22 mouse cellular contexts compared by ENCODE assay signal in genomic region chr15:99662371-99662770, GRCm38 (mm10). TPM values are rescaled to one million over a fixed set of nuclear protein-coding genes. Genes with fewer than 3 reads are reported as not detected.
DNase-seq lines count a peak whose midpoint lies in the region; ATAC-seq lines count a peak whose summit lies in the region.
"Had no signal": no experiment of that assay in that cellular context is flagged by ENCODE, and none has a peak within 500 bp of the region (broad histone marks: within the 10 kb centered on the region; RNA-seq: fewer than 3 reads in every experiment).

No protein-coding gene starts in this region.

- DNase-seq in heart, embryonic 10.5 days (ENCODE audit: low spot score) = peak; percentile 82
- DNase-seq in heart, postnatal 36 days = no peak
- no peak for DNase-seq in midbrain, embryonic 10.5 days (ENCODE audit: low spot score)
- DNase-seq in midbrain, embryonic 11.5 days (ENCODE audit: low spot score, missing footprints) = no peak
- DNase-seq in forelimb bud, embryonic 11.5 days (ENCODE audit: low read depth, low spot score) = peak; percentile 57
- DNase-seq in layer of hippocampus, adult 9-11 months = no peak
- DNase-seq: B cell, adult 2 months; cerebellum, postnatal 14 days; forebrain, postnatal 0 days; heart, adult 18-20 months; kidney, adult 8-10 months; lung, adult 2 months; lung, postnatal 4 days; right cerebral cortex, adult 18-20 months; thymus, adult 2 months had no signal

- no peak overlapping the region for H3K4me3 ChIP-seq in heart, embryonic 10.5 days
- no peak overlapping the region for H3K4me3 ChIP-seq in midbrain, embryonic 10.5 days
- H3K4me3 ChIP-seq in midbrain, embryonic 11.5 days (ENCODE audit: low read depth, low read length) = no peak overlapping the region
- H3K4me3 ChIP-seq in neural tube, embryonic 15.5 days (replicated peaks) = no peak overlapping the region
- H3K4me3 ChIP-seq: erythroblast, embryonic 14.5 days; limb, embryonic 13.5 days had no signal

- 14% methylated on average over 7 of the region's 7 CpGs for WGBS in heart, embryonic 10.5 days
- 53% methylated on average over 7 of the region's 7 CpGs for WGBS in midbrain, embryonic 10.5 days
- WGBS in midbrain, embryonic 11.5 days = 55% methylated on average over 7 of the region's 7 CpGs
- 51% methylated on average over 7 of the region's 7 CpGs for WGBS in neural tube, embryonic 15.5 days

- intact Hi-C loops in heart, postnatal 36 days (cut with DNase I) = no loop called here

- H3K4me1 ChIP-seq in heart, embryonic 10.5 days = peaks cover 46% of the 10 kb centered on the region
- peaks cover 42% of the 10 kb centered on the region for H3K4me1 ChIP-seq in midbrain, embryonic 10.5 days
- H3K4me1 ChIP-seq in midbrain, embryonic 11.5 days (ENCODE audit: control insufficient read depth, insufficient read depth, low read length) = peaks cover 16% of the 10 kb centered on the region
- peaks cover 35% of the 10 kb centered on the region for H3K4me1 ChIP-seq in neural tube, embryonic 15.5 days

- H3K36me3 ChIP-seq in heart, embryonic 10.5 days = no peaks in the 10 kb centered on the region
- H3K36me3 ChIP-seq in midbrain, embryonic 10.5 days = no peaks in the 10 kb centered on the region
- no peaks in the 10 kb centered on the region for H3K36me3 ChIP-seq in midbrain, embryonic 11.5 days (ENCODE audit: control insufficient read depth, insufficient read depth, low read length)
- H3K36me3 ChIP-seq in neural tube, embryonic 15.5 days = no peaks in the 10 kb centered on the region
- H3K36me3 ChIP-seq: limb, embryonic 13.5 days had no signal

- no peak overlapping the region for H3K9ac ChIP-seq in midbrain, embryonic 11.5 days (ENCODE audit: low read length)
- no peak overlapping the region for H3K9ac ChIP-seq in neural tube, embryonic 15.5 days (replicated peaks)
- H3K9ac ChIP-seq: forebrain, postnatal 0 days; limb, embryonic 13.5 days had no signal

- H3K27me3 ChIP-seq in heart, embryonic 10.5 days (ENCODE audit: insufficient read depth, poor library complexity, severe bottlenecking) = peaks cover 43% of the 10 kb centered on the region
- H3K27me3 ChIP-seq in midbrain, embryonic 10.5 days (ENCODE audit: low read depth, poor library complexity, severe bottlenecking) = peaks cover 51% of the 10 kb centered on the region
- H3K27me3 ChIP-seq in midbrain, embryonic 11.5 days (ENCODE audit: control insufficient read depth, insufficient read depth, low read length) = peaks cover 3% of the 10 kb centered on the region
- no peaks in the 10 kb centered on the region for H3K27me3 ChIP-seq in neural tube, embryonic 15.5 days (replicated peaks)

- ATAC-seq in midbrain, embryonic 11.5 days (ENCODE audit: low FRiP score) = no peak
- ATAC-seq in neural tube, embryonic 15.5 days (ENCODE audit: low FRiP score) = no peak
- ATAC-seq: forebrain, postnatal 0 days had no signal

- no peaks in the 10 kb centered on the region for H3K9me3 ChIP-seq in heart, embryonic 10.5 days
- no peaks in the 10 kb centered on the region for H3K9me3 ChIP-seq in midbrain, embryonic 10.5 days (replicated peaks)
- no peaks in the 10 kb centered on the region for H3K9me3 ChIP-seq in midbrain, embryonic 11.5 days (ENCODE audit: control insufficient read depth, low read length)
- no peaks in the 10 kb centered on the region for H3K9me3 ChIP-seq in neural tube, embryonic 15.5 days (replicated peaks)
- H3K9me3 ChIP-seq: limb, embryonic 13.5 days had no signal

- H3K4me2 ChIP-seq in midbrain, embryonic 11.5 days = no peak overlapping the region
- no peak overlapping the region for H3K4me2 ChIP-seq in neural tube, embryonic 15.5 days
- H3K4me2 ChIP-seq: limb, embryonic 13.5 days had no signal

- no peak overlapping the region for H3K27ac ChIP-seq in heart, embryonic 10.5 days
- 0 out of 2 replicates have a peak overlapping the region, but pooled peaks have one; percentile 52 for H3K27ac ChIP-seq in midbrain, embryonic 10.5 days (replicated peaks)
- H3K27ac ChIP-seq in midbrain, embryonic 11.5 days (ENCODE audit: low read depth, low read length) = no peak overlapping the region; the same call in 1 of the 2 replicates
- 0 out of 2 replicates have a peak overlapping the region, but pooled peaks have one; percentile 23 for H3K27ac ChIP-seq in neural tube, embryonic 15.5 days (replicated peaks)
- H3K27ac ChIP-seq: limb, embryonic 13.5 days had no signal

RNA-seq across cellular contexts. Expression of gene Asic1, which starts 7.8 kb away (rescaled TPM):
- 3.2 and 5.2 TPM in 2 replicates for polyA plus RNA-seq in heart, embryonic 10.5 days (2016; fragmentation: Nextera tagmentation; extraction: Ambion mirVana)
- total RNA-seq in heart, postnatal 36 days (2021) = under 1 TPM; 0.22 to 0.35 TPM
- 6.0 and 14.9 TPM in 2 replicates for polyA plus RNA-seq in midbrain, embryonic 10.5 days (2016; fragmentation: Nextera tagmentation; extraction: Ambion mirVana)
- 10.5 and 11.4 TPM in 2 replicates for polyA plus RNA-seq in midbrain, embryonic 11.5 days (2014; fragmentation: Nextera tagmentation; extraction: Ambion mirVana)
- 59.3 and 68.9 TPM in 2 replicates for polyA plus RNA-seq in neural tube, embryonic 15.5 days (2015; fragmentation: Nextera tagmentation; extraction: Ambion mirVana)
- total RNA-seq: gastrocnemius, adult 8-10 months; monocyte, adult 5-6 weeks had no signal
- polyA plus RNA-seq: erythroblast, embryonic 14.5 days had no signal

RNA-seq across cellular contexts. Expression of gene Racgap1, which starts 10.9 kb away (rescaled TPM):
- 138 TPM in 2 replicates for polyA plus RNA-seq in heart, embryonic 10.5 days (2016; fragmentation: Nextera tagmentation; extraction: Ambion mirVana)
- total RNA-seq in heart, postnatal 36 days (2021) = 1 to 10 TPM; 2.1 to 2.2 TPM
- 208 and 239 TPM in 2 replicates for polyA plus RNA-seq in midbrain, embryonic 10.5 days (2016; fragmentation: Nextera tagmentation; extraction: Ambion mirVana)
- 214 and 230 TPM in 2 replicates for polyA plus RNA-seq in midbrain, embryonic 11.5 days (2014; fragmentation: Nextera tagmentation; extraction: Ambion mirVana)
- 59.4 and 84.9 TPM in 2 replicates for polyA plus RNA-seq in neural tube, embryonic 15.5 days (2015; fragmentation: Nextera tagmentation; extraction: Ambion mirVana)

RNA-seq across cellular contexts. Expression of gene Smarcd1, which starts 39.6 kb away (rescaled TPM):
- 31.1 and 45.5 TPM in 2 replicates for polyA plus RNA-seq in heart, embryonic 10.5 days (2016; fragmentation: Nextera tagmentation; extraction: Ambion mirVana)
- 10 to 100 TPM; 18.7 to 22.1 TPM for total RNA-seq in heart, postnatal 36 days (2021)
- polyA plus RNA-seq in midbrain, embryonic 10.5 days (2016; fragmentation: Nextera tagmentation; extraction: Ambion mirVana) = 98.1 and 112 TPM in 2 replicates
- polyA plus RNA-seq in midbrain, embryonic 11.5 days (2014; fragmentation: Nextera tagmentation; extraction: Ambion mirVana) = 111 and 113 TPM in 2 replicates
- polyA plus RNA-seq in neural tube, embryonic 15.5 days (2015; fragmentation: Nextera tagmentation; extraction: Ambion mirVana) = 80.2 and 91.5 TPM in 2 replicates

RNA-seq across cellular contexts. Expression of gene Gm17349, which starts 42.9 kb away (rescaled TPM):
- polyA plus RNA-seq in heart, embryonic 10.5 days (2016; fragmentation: Nextera tagmentation; extraction: Ambion mirVana) = not detected in 2 replicates
- total RNA-seq in heart, postnatal 36 days (2021) = 1 to 10 TPM; 1.8 to 2.4 TPM
- not detected in 2 replicates for polyA plus RNA-seq in midbrain, embryonic 10.5 days (2016; fragmentation: Nextera tagmentation; extraction: Ambion mirVana)
- not detected in 2 replicates for polyA plus RNA-seq in midbrain, embryonic 11.5 days (2014; fragmentation: Nextera tagmentation; extraction: Ambion mirVana)
- not detected in 2 replicates for polyA plus RNA-seq in neural tube, embryonic 15.5 days (2015; fragmentation: Nextera tagmentation; extraction: Ambion mirVana)
- total RNA-seq: forebrain, postnatal 0 days; monocyte, adult 5-6 weeks had no signal
- polyA plus RNA-seq: forebrain, postnatal 0 days; heart, postnatal 0 days; limb, embryonic 13.5 days; lung, adult 2 months; stomach, embryonic 14.5 days; thymus, adult 2 months had no signal

RNA-seq across cellular contexts. Expression of gene Gpd1, which starts 54.9 kb away (rescaled TPM):
- 0.74 and 0.87 TPM in 2 replicates for polyA plus RNA-seq in heart, embryonic 10.5 days (2016; fragmentation: Nextera tagmentation; extraction: Ambion mirVana)
- total RNA-seq in heart, postnatal 36 days (2021) = 10 to 100 TPM; 61.0 to 62.5 TPM
- 0.40 and 0.62 TPM in 2 replicates for polyA plus RNA-seq in midbrain, embryonic 10.5 days (2016; fragmentation: Nextera tagmentation; extraction: Ambion mirVana)
- polyA plus RNA-seq in midbrain, embryonic 11.5 days (2014; fragmentation: Nextera tagmentation; extraction: Ambion mirVana) = 0.14 and 0.18 TPM in 2 replicates
- polyA plus RNA-seq in neural tube, embryonic 15.5 days (2015; fragmentation: Nextera tagmentation; extraction: Ambion mirVana) = 4.5 and 5.2 TPM in 2 replicates

Comparison
In these comparisons a context has a peak if more than half of its experiments do, and no peak if none do; other contexts are left out.
1. DNase-seq: peak in heart, embryonic 10.5 days (single experiment) and forelimb bud, embryonic 11.5 days (single experiment); none in heart, postnatal 36 days (0 of 2), midbrain, embryonic 10.5 days (single experiment), midbrain, embryonic 11.5 days (single experiment) and layer of hippocampus, adult 9-11 months (single experiment).
2. H3K27ac ChIP-seq: peak in midbrain, embryonic 10.5 days (single experiment) and neural tube, embryonic 15.5 days (single experiment); none in heart, embryonic 10.5 days (single experiment) and midbrain, embryonic 11.5 days (single experiment).